ENCODE assay signal across 11 mouse cellular contexts in genomic region chr2:75407560-75407959, GRCm38 (mm10).
DNase-seq lines count a peak whose midpoint lies in the region; ATAC-seq lines count a peak whose summit lies in the region.
"Had no signal": no experiment of that assay in that cellular context is flagged by ENCODE, and none has a peak within 500 bp of the region (broad histone marks: within the 10 kb centered on the region; RNA-seq: fewer than 3 reads in every experiment).

No protein-coding gene starts in this region.

- H3K4me1 ChIP-seq in forebrain, embryonic 15.5 days: peaks cover 32% of the 10 kb centered on the region
- H3K4me1 ChIP-seq in forebrain, embryonic 12.5 days: peaks cover 17% of the 10 kb centered on the region
- peaks cover 2% of the 10 kb centered on the region; the same call in 1 of the 2 replicates for H3K4me1 ChIP-seq in midbrain, embryonic 11.5 days (ENCODE audit: control insufficient read depth, insufficient read depth, low read length)
- H3K4me1 ChIP-seq in midbrain, embryonic 14.5 days (ENCODE audit: control insufficient read depth, insufficient read depth, low read length): peaks cover 14% of the 10 kb centered on the region
- H3K4me1 ChIP-seq in forebrain, embryonic 16.5 days (replicated peaks; ENCODE audit: control insufficient read depth, insufficient read depth, low read length): peaks cover 31% of the 10 kb centered on the region
- H3K4me1 ChIP-seq in limb, embryonic 10.5 days: peaks cover 50% of the 10 kb centered on the region

- no peak overlapping the region for H3K9ac ChIP-seq in forebrain, embryonic 15.5 days (replicated peaks)
- no peak overlapping the region for H3K9ac ChIP-seq in forebrain, embryonic 12.5 days
- H3K9ac ChIP-seq in midbrain, embryonic 11.5 days (ENCODE audit: low read length): no peak overlapping the region
- H3K9ac ChIP-seq in midbrain, embryonic 14.5 days (replicated peaks; ENCODE audit: low read length): no peak overlapping the region
- H3K9ac ChIP-seq in forebrain, embryonic 16.5 days (replicated peaks; ENCODE audit: low read depth, low read length): no peak overlapping the region

- 38% methylated on average over 4 of the region's 4 CpGs for WGBS in forebrain, embryonic 15.5 days
- whole genome bisulfite sequencing in forebrain, embryonic 12.5 days: 80% methylated on average over 4 of the region's 4 CpGs
- 78% methylated on average over 4 of the region's 4 CpGs for WGBS in midbrain, embryonic 11.5 days
- 74% methylated on average over 4 of the region's 4 CpGs for WGBS in midbrain, embryonic 14.5 days
- WGBS in forebrain, embryonic 16.5 days: 43% methylated on average over 4 of the region's 4 CpGs
- 79% methylated on average over 4 of the region's 4 CpGs for WGBS in limb, embryonic 10.5 days

- no peaks in the 10 kb centered on the region for H3K36me3 ChIP-seq in forebrain, embryonic 15.5 days
- no peaks in the 10 kb centered on the region for H3K36me3 ChIP-seq in forebrain, embryonic 12.5 days (replicated peaks)
- H3K36me3 ChIP-seq in midbrain, embryonic 11.5 days (ENCODE audit: control insufficient read depth, insufficient read depth, low read length): no peaks in the 10 kb centered on the region
- H3K36me3 ChIP-seq in midbrain, embryonic 14.5 days (ENCODE audit: control insufficient read depth, insufficient read depth, low read length): no peaks in the 10 kb centered on the region
- H3K36me3 ChIP-seq in forebrain, embryonic 16.5 days (ENCODE audit: control insufficient read depth, insufficient read depth): no peaks in the 10 kb centered on the region
- no peaks in the 10 kb centered on the region for H3K36me3 ChIP-seq in limb, embryonic 10.5 days

- peak; percentile 84 for ATAC-seq in forebrain, embryonic 15.5 days (replicated peaks)
- no peak for ATAC-seq in forebrain, embryonic 12.5 days (ENCODE audit: low FRiP score)
- no peak for ATAC-seq in midbrain, embryonic 11.5 days (ENCODE audit: low FRiP score)
- ATAC-seq in midbrain, embryonic 14.5 days (ENCODE audit: low FRiP score, low TSS enrichment): no peak
- ATAC-seq in forebrain, embryonic 16.5 days: peak; percentile 89
- ATAC-seq: intestine, embryonic 16.5 days had no signal

- H3K4me3 ChIP-seq in forebrain, embryonic 15.5 days: no peak overlapping the region
- H3K4me3 ChIP-seq in forebrain, embryonic 12.5 days (replicated peaks): no peak overlapping the region
- H3K4me3 ChIP-seq in midbrain, embryonic 11.5 days (ENCODE audit: low read depth, low read length): no peak overlapping the region
- H3K4me3 ChIP-seq in midbrain, embryonic 14.5 days (replicated peaks; ENCODE audit: low read depth, low read length): no peak overlapping the region
- no peak overlapping the region for H3K4me3 ChIP-seq in forebrain, embryonic 16.5 days (replicated peaks; ENCODE audit: low read length)
- no peak overlapping the region for H3K4me3 ChIP-seq in limb, embryonic 10.5 days

- peak overlapping the region; percentile 68 for H3K27ac ChIP-seq in forebrain, embryonic 15.5 days (replicated peaks)
- no peak overlapping the region for H3K27ac ChIP-seq in forebrain, embryonic 12.5 days
- no peak overlapping the region for H3K27ac ChIP-seq in midbrain, embryonic 11.5 days (ENCODE audit: low read depth, low read length)
- no peak overlapping the region for H3K27ac ChIP-seq in midbrain, embryonic 14.5 days (replicated peaks; ENCODE audit: low read depth, low read length)
- H3K27ac ChIP-seq in forebrain, embryonic 16.5 days (ENCODE audit: low read length): peak overlapping the region; percentile 59
- H3K27ac ChIP-seq in limb, embryonic 10.5 days: peak overlapping the region; percentile 65

- no peaks in the 10 kb centered on the region for H3K27me3 ChIP-seq in forebrain, embryonic 15.5 days
- no peaks in the 10 kb centered on the region for H3K27me3 ChIP-seq in forebrain, embryonic 12.5 days
- H3K27me3 ChIP-seq in midbrain, embryonic 11.5 days (ENCODE audit: control insufficient read depth, insufficient read depth, low read length): no peaks in the 10 kb centered on the region
- H3K27me3 ChIP-seq in midbrain, embryonic 14.5 days (ENCODE audit: control insufficient read depth, insufficient read depth, low read length): no peaks in the 10 kb centered on the region
- H3K27me3 ChIP-seq in forebrain, embryonic 16.5 days (replicated peaks; ENCODE audit: control insufficient read depth, insufficient read depth, low read length): no peaks in the 10 kb centered on the region
- no peaks in the 10 kb centered on the region for H3K27me3 ChIP-seq in limb, embryonic 10.5 days (ENCODE audit: low read depth, poor library complexity, severe bottlenecking)

- DNase-seq in midbrain, embryonic 11.5 days (ENCODE audit: low spot score, missing footprints): peak; percentile 68
- no peak for DNase-seq in midbrain, embryonic 14.5 days
- no peak for DNase-seq in limb, embryonic 10.5 days (ENCODE audit: low spot score)
- no peak for DNase-seq in spleen, postnatal 36 days (ENCODE audit: low spot score in 2 of 2)
- DNase-seq: cerebellum, adult 9-11 months; retina, postnatal 1 day; thymus, adult 18-20 months had no signal

- no peaks in the 10 kb centered on the region for H3K9me3 ChIP-seq in forebrain, embryonic 15.5 days
- no peaks in the 10 kb centered on the region for H3K9me3 ChIP-seq in forebrain, embryonic 12.5 days
- H3K9me3 ChIP-seq in midbrain, embryonic 11.5 days (ENCODE audit: control insufficient read depth, low read length): no peaks in the 10 kb centered on the region
- no peaks in the 10 kb centered on the region for H3K9me3 ChIP-seq in midbrain, embryonic 14.5 days (ENCODE audit: control insufficient read depth, low read length)
- no peaks in the 10 kb centered on the region for H3K9me3 ChIP-seq in forebrain, embryonic 16.5 days (ENCODE audit: control insufficient read depth, low read length)
- H3K9me3 ChIP-seq in limb, embryonic 10.5 days (replicated peaks): no peaks in the 10 kb centered on the region

- no peak overlapping the region for H3K4me2 ChIP-seq in forebrain, embryonic 15.5 days (replicated peaks)
- H3K4me2 ChIP-seq in forebrain, embryonic 12.5 days: no peak overlapping the region
- no peak overlapping the region for H3K4me2 ChIP-seq in midbrain, embryonic 11.5 days
- H3K4me2 ChIP-seq in midbrain, embryonic 14.5 days (ENCODE audit: low read length): no peak overlapping the region
- H3K4me2 ChIP-seq in forebrain, embryonic 16.5 days (ENCODE audit: low read length): no peak overlapping the region

Comparison
In these comparisons a context has a peak if more than half of its experiments do, and no peak if none do; other contexts are left out.
1. ATAC-seq: peak in forebrain, embryonic 15.5 days (single experiment) and forebrain, embryonic 16.5 days (single experiment); none in forebrain, embryonic 12.5 days (single experiment), midbrain, embryonic 11.5 days (single experiment) and midbrain, embryonic 14.5 days (single experiment).
2. H3K27ac ChIP-seq: peak in forebrain, embryonic 15.5 days (single experiment), forebrain, embryonic 16.5 days (single experiment) and limb, embryonic 10.5 days (single experiment); none in forebrain, embryonic 12.5 days (single experiment), midbrain, embryonic 11.5 days (single experiment) and midbrain, embryonic 14.5 days (single experiment).